Mouse (Mus musculus) midbrain, embryonic 16.5 days (tissue): ENCODE measurements at regions not wholly inside any gene's neighbourhood (a gene's known extent, or its start where the extent isn't known, plus 50 kb on each side); places are given as distances from the start of the nearest gene placed in this dataset.

Experiments used
- ATAC-seq: fragments of 200-750 bp; cut with Nextera tagmentation; 2 replicates; pipeline ENCODE4 v1.8.0; 2017; ENCODE audit warnings: moderate TSS enrichment
- H3K27ac ChIP-seq: fragments of 300-500 bp; sonication (generic); 2 replicates; pipeline ENCODE4 v1.5.1; 2014; ENCODE audit warnings: mild to moderate bottlenecking, low read length, mixed read lengths
- H3K27me3 ChIP-seq: fragments of 300-500 bp; sonication (generic); 2 replicates; pipeline ENCODE4 v1.6.1; 2014; ENCODE audit warnings: low read depth, low read length, mixed read lengths; ENCODE audit not compliant: control insufficient read depth, insufficient read depth
- H3K36me3 ChIP-seq: fragments of 300-500 bp; sonication (generic); 2 replicates; pipeline ENCODE4 v1.6.1; 2014; ENCODE audit warnings: mild to moderate bottlenecking, low read length, moderate library complexity, mixed read lengths; ENCODE audit not compliant: control insufficient read depth, insufficient read depth
- H3K4me1 ChIP-seq: fragments of 300-500 bp; sonication (generic); 2 replicates; pipeline ENCODE4 v1.6.1; 2014; ENCODE audit warnings: mild to moderate bottlenecking, low read length, mixed read lengths; ENCODE audit not compliant: control insufficient read depth, insufficient read depth
- H3K4me2 ChIP-seq: fragments of 300-500 bp; sonication (generic); 2 replicates; pipeline ENCODE4 v1.6.1; 2014; ENCODE audit warnings: mild to moderate bottlenecking, low read length, mixed read lengths
- H3K4me3 ChIP-seq: fragments of 300-500 bp; sonication (generic); 2 replicates; pipeline ENCODE4 v1.5.1; 2014; ENCODE audit warnings: low read depth, mild to moderate bottlenecking, low read length, moderate library complexity, mixed read lengths
- H3K9ac ChIP-seq: fragments of 300-500 bp; sonication (generic); 2 replicates; pipeline ENCODE4 v1.6.1; 2014; ENCODE audit warnings: low read depth, low read length, mixed read lengths
- H3K9me3 ChIP-seq: fragments of 300-500 bp; sonication (generic); replicated peaks from 2 replicates; pipeline ENCODE4 v1.6.1; 2014; ENCODE audit warnings: mild to moderate bottlenecking, low read length, mixed read lengths; ENCODE audit not compliant: control insufficient read depth, poor library complexity, severe bottlenecking
- WGBS: fragments of 180-500 bp; shearing (Covaris S2); extraction: QIAGEN DNeasy Blood & Tissue Kit; methylation state at CpG from one replicate; pipeline ENCODE4 v1.1.7; 2014; 5-methylcytosine and 5-hydroxymethylcytosine counted together

DNA sequence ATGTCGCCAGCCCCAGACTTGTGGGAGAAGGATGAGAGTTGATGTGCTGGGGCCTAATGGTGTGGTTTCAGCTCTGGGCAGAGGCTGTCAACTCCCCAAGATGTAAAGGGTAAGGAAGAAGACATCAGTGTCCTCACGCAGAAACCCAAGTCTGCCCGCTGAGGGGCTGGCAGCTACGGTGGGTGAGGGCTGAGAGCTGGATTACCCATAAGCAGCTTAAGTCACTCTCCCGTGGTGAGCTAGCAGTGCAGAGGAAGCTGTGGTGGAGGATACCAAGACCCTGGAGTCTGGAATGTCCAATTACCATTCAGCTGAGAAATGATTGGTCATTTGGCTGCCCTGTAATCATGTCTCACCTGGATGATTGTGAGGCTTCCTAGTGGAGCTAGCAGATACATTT is 385.8 kb upstream of the Zmiz1 start:
- H3K9ac ChIP-seq = no peak overlapping the region
- H3K27ac ChIP-seq = peak overlapping the region; percentile 52; the same call in 1 of the 2 replicates
- WGBS = 16% methylated on average over 5 of the region's 5 CpGs
- peak; percentile 57 for ATAC-seq
- H3K27me3 ChIP-seq = no peaks in the 10 kb centered on the region
- H3K36me3 ChIP-seq = no peaks in the 10 kb centered on the region
- H3K4me3 ChIP-seq = no peak overlapping the region
- peaks cover 13% of the 10 kb centered on the region; the same call in 1 of the 2 replicates for H3K4me1 ChIP-seq
- H3K4me2 ChIP-seq = no peak overlapping the region
- H3K9me3 ChIP-seq = no peaks in the 10 kb centered on the region

- Histone ChIP-seq H3K27me3 (no peaks in the 10 kb centered on the region), H3K36me3 (no peaks in the 10 kb centered on the region), H3K4me2 (no peak overlapping the region), H3K4me3 (no peak overlapping the region), H3K9ac (no peak overlapping the region), H3K4me1 (peaks cover 8% of the 10 kb centered on the region; the same call in 1 of the 2 replicates), H3K9me3 (no peaks in the 10 kb centered on the region), H3K27ac (no peak overlapping the region)
- no peak for ATAC-seq
- WGBS = 88% methylated on average over 9 of the region's 9 CpGs
These were observed 384.8 kb upstream of the Zmiz1 start for GRCm38 (mm10) chr14:25074022-25074800.

DNA sequence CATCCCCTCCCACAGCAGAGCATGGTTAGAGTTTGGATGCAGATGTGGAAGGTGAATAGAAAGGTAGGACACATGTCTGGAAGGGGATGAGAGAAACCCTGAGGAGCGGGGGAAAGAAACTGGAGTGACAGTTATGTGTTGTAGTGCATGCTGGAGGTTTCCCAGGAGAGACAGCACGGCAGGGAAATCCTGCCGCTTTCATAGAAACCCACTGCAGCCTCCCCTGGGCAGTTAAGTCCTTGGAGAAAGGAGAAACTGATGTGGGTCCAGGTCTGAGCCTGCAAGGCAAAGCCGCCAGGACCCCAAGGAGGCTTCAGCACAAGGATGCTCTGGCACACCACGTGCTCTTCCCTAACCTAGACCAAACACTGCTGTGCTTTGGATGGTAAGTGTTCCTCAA is 384.1 kb upstream of the Zmiz1 start:
- no peak for ATAC-seq
- 83% methylated on average over 5 of the region's 5 CpGs for WGBS

GRCm38 (mm10) chr14:25080431-25080830 is 378.6 kb upstream of the Zmiz1 start:
- Histone ChIP-seq H3K4me2 (no peak overlapping the region), H3K27me3 (no peaks in the 10 kb centered on the region), H3K36me3 (no peaks in the 10 kb centered on the region), H3K9ac (no peak overlapping the region), H3K27ac (no peak overlapping the region), H3K4me3 (no peak overlapping the region), H3K9me3 (0 out of 2 replicates have a peak, but pooled peaks cover 4% of the 10 kb centered on the region), H3K4me1 (no peaks in the 10 kb centered on the region)
- 82% methylated on average over 3 of the region's 3 CpGs for WGBS
- no peak for ATAC-seq

More for the DNA sequence above, 384.1 kb upstream of the Zmiz1 start:
- H3K4me2 ChIP-seq = no peak overlapping the region
- no peak overlapping the region for H3K4me3 ChIP-seq
- H3K27me3 ChIP-seq = no peaks in the 10 kb centered on the region
- H3K9ac ChIP-seq = no peak overlapping the region
- no peaks in the 10 kb centered on the region for H3K9me3 ChIP-seq
- peaks cover 5% of the 10 kb centered on the region; the same call in 1 of the 2 replicates for H3K4me1 ChIP-seq
- H3K36me3 ChIP-seq = no peaks in the 10 kb centered on the region
- no peak overlapping the region for H3K27ac ChIP-seq

DNA sequence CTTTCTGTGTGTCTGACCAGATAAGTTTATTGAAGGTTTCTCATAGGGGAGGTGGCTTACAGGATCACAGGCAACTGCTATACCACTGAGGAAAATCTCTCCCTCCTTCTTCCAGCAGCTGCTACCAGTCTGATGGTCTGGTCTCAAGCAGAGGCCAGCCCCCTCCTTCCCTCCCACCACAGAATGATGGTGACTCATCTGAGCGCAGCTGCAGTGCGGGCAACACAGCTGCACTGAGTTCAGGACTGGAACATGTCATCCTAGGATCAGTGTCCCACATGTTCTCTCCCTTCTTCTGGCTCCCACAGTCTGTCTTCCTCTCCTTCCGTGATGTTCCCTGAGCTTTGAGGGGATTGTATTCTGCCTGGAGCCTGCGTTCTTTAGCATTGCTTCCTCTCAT is 375.1 kb upstream of the Zmiz1 start:
- H3K27me3 ChIP-seq = no peaks in the 10 kb centered on the region
- H3K36me3 ChIP-seq = no peaks in the 10 kb centered on the region
- H3K9ac ChIP-seq = no peak overlapping the region
- H3K9me3 ChIP-seq = 0 out of 2 replicates have a peak, but pooled peaks cover 4% of the 10 kb centered on the region
- WGBS = 88% methylated on average over 4 of the region's 4 CpGs
- no peak overlapping the region for H3K4me2 ChIP-seq
- no peak overlapping the region for H3K27ac ChIP-seq
- H3K4me3 ChIP-seq = no peak overlapping the region
- no peak for ATAC-seq
- no peaks in the 10 kb centered on the region for H3K4me1 ChIP-seq

DNA sequence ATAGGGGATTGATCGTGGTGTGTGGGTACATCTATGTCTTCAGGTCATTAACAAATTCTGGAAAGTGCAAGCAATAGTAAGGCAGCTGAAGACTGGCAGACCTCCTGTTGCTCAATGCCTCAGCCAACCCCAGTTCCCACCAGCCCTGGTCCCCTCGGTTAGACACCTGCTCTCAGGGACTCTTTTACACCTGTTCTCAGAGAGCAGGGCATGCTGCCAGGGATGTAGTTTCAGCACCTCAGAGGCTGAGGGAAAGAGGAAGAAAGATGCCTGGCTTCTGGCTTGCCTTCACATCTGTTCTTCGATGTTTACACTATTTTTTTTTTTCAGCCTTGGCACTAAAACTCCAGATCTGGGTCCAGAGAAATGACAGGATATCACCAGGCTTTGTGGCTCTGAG is 362.2 kb upstream of the Zmiz1 start:
- Histone ChIP-seq H3K27me3 (no peaks in the 10 kb centered on the region), H3K4me3 (no peak overlapping the region), H3K4me2 (no peak overlapping the region), H3K9me3 (no peaks in the 10 kb centered on the region; the same call in 1 of the 2 replicates), H3K36me3 (no peaks in the 10 kb centered on the region), H3K9ac (no peak overlapping the region), H3K4me1 (no peaks in the 10 kb centered on the region), H3K27ac (no peak overlapping the region)
- 91% methylated on average over 3 of the region's 3 CpGs for WGBS
- no peak for ATAC-seq

GRCm38 (mm10) chr14:25105391-25105790 is 353.6 kb upstream of the Zmiz1 start:
- Histone ChIP-seq H3K27ac (no peak overlapping the region), H3K4me1 (peaks cover 23% of the 10 kb centered on the region), H3K36me3 (no peaks in the 10 kb centered on the region), H3K9me3 (no peaks in the 10 kb centered on the region), H3K4me2 (no peak overlapping the region), H3K9ac (no peak overlapping the region), H3K4me3 (no peak overlapping the region), H3K27me3 (no peaks in the 10 kb centered on the region)
- no peak for ATAC-seq
- WGBS = 93% methylated on average over 10 of the region's 10 CpGs

DNA sequence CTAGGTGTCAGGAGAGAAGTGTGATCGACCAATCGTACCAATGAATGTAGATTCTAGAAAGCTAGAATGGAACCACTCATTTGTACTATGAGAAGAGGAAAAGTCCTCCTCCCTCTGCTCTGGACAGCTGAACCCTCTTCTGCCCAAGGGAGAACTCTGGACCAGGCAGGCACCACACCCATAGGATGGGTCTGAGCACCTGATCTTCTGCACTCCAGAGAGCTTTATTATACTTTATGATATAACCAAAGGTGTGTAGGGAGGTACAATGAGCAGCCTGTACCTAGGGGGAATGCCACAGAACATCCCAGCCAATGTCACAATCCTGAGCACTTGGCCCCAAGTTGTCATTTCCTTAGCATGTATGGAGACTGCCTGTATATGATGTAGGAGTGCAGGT is 352.5 kb upstream of the Zmiz1 start:
- Histone ChIP-seq H3K9ac (no peak overlapping the region), H3K27me3 (no peaks in the 10 kb centered on the region), H3K4me2 (no peak overlapping the region), H3K36me3 (no peaks in the 10 kb centered on the region), H3K27ac (no peak overlapping the region), H3K4me3 (no peak overlapping the region), H3K9me3 (no peaks in the 10 kb centered on the region), H3K4me1 (peaks cover 23% of the 10 kb centered on the region)
- ATAC-seq = no peak
- 96% methylated on average over 2 of the region's 2 CpGs for WGBS

GRCm38 (mm10) chr14:25108101-25108652 is 350.8 kb upstream of the Zmiz1 start:
- peak overlapping the region; percentile 60 for H3K9ac ChIP-seq
- H3K4me3 ChIP-seq = no peak overlapping the region
- peak overlapping the region; percentile 96 for H3K27ac ChIP-seq
- H3K27me3 ChIP-seq = no peaks in the 10 kb centered on the region
- peak; percentile 68 for ATAC-seq
- H3K36me3 ChIP-seq = no peaks in the 10 kb centered on the region
- WGBS = 2% methylated on average over 17 of the region's 17 CpGs
- peak overlapping the region; percentile 50 for H3K4me2 ChIP-seq
- H3K9me3 ChIP-seq = no peaks in the 10 kb centered on the region
- peaks cover 23% of the 10 kb centered on the region for H3K4me1 ChIP-seq
